Mouse (Mus musculus): ENCODE data around the gene Gm7358.
"Not testable (repeated sequence)": the region's sequence is repeated elsewhere in the genome, so short reads cannot be mapped to it uniquely, and the experiment has no call there.

Gene Gm7358

DNA sequence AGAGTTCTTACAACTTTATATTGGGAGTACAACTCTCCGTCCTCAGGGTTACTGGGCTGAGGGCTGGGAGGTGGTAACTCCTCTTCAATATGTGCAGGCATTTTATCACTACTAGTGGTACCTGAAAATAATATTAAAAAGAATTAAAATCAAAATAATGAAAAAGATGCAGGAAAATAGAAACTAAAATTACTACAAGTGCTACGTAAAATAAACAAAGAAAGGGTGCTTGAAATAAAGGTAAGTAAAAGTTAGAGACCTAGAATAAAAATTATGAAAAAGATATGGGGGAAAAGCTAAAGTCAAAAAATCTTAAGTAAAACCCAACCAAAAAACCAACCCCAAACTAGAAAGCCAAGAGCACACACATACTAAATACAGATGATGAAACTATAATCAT is at the start of gene Gm7358:
Gene Gm7358, minus strand, starts transcription at position 101 of the 400 bp plus-strand sequence.
- DNase-seq (ENCODE audit: low spot score in 2 of 2): not testable (repeated sequence)

DNA sequence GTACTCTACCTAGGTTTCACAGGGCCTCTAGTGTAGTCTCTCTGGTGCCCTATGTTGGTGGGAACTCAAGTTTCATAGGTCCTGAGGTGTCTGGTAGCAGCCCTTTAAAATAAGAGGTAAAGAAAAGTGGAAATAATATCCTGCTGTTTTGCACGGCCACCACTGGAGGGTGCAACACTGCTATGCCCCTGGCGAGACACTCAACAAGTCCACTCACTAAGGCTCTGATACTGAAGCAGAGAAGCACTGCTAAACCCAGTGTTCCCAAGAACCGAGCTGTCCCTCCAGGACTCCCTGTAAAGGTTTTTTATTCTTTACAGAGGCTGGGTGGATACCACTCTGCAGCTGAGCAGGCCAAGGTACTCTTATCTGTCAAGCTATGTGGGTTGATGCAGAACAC is 43.7 kb upstream of the Gm7358 start:
- not testable (repeated sequence) for DNase-seq (ENCODE audit: low spot score in 2 of 2)

DNA sequence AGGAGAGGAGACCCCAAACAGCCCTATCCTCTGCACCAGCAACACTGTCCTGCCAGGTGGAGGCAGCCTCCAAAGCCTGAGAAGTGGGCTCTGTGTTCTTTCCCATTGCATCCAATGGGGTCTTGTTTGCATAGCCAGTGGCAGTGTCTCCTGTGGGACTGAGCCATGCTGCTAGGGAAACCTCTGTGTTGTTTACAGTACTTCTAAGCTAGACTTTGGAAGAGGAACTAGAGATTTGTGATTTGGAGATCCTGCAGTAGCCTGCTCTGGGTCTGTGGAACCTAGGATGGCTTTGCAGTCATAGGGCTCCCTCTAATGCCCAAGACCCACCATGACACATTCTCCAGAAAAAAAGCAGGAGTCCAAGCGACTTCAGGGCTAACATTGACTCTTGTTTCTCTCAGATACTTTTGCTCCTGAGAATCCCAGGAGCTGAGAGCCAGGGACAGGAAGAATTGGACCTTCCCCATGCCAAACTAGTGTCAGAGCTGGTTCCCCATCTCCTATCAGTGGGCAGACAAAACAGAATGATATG is 42.2 kb upstream of the Gm7358 start:
- DNase-seq (ENCODE audit: low spot score in 2 of 2): not testable (repeated sequence)

DNA sequence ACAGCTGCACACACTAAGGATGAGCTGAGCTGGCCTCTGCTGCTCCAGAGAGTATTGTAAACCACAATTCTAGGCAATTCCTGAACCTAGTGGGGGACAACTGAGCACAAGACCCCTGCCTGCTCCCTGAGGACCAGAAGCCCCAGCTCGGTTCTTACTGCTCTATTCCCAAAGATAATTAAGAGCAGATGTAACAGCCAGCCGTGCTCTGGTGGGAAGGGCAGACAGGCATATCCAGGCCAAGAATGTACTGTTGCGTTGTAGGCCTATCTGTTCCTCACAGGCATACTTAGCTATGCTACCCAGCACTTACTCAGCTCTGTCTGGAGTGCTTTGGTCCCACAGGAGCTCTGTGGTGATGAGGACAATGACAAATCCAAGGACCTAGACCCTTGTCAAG is 40.6 kb upstream of the Gm7358 start:
- DNase-seq (ENCODE audit: low spot score in 2 of 2): not testable (repeated sequence)

DNA sequence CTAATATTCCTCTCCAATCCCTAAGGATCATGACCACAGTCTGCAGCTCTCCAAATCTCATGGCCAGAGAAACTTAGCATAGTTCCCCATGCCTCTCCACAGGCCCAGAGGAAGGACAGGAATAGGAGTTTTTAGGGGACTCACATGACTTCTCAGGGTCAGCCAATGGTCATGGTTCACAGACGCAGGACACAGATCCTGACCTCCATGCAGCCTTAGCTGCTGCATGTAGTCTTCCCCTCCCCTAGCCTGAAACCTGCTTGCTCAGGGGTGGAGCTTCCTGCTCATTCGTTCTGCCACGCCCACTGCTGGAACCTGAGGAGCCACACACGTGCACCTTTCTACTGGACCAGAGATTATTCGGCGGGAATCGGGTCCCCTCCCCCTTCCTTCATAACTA is 34.8 kb upstream of the Gm7358 start:
- DNase-seq (ENCODE audit: low spot score in 2 of 2): not testable (repeated sequence)

DNA sequence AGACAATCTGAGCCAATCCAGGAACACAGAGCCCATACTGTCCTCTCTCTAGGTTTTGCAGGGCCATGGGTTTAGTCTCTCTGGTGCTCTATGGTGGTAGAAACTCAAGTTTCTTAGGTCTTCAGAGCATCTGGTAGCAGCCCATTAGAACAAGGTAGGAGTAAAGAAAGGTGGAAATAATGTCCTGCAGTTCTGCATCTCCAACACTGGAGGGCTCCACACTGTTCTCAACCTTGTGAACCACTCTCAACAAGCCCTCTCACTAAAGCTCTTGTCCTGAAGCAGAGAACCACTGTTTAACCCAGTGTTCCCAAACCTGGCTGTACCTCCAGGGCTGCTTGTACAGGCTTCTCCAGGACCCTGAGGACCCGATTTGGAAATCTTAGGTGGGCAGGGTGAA is 27.3 kb upstream of the Gm7358 start:
- not testable (repeated sequence) for DNase-seq (ENCODE audit: low spot score in 2 of 2)

DNA sequence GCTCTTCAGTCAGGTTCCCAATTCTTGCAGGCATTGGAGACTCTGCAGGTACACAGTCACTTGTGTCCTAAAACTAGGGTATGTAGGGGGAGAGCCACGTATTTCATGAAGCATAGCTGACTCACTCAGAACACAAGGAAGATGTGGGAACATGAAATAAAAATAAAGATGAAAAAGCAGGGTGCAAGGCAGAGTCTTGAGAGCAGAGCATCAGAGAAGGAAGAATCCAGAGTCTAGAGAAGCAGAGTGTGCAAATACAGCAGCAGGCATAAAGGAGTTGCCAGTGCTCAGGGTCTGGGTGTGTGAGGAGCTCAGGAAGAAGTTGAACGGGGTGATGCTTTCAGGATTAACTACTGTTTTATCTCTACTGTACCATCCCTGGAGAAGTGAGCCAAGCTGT is 17.5 kb downstream of the Gm7358 start:
- DNase-seq (ENCODE audit: low spot score in 2 of 2): not testable (repeated sequence)

DNA sequence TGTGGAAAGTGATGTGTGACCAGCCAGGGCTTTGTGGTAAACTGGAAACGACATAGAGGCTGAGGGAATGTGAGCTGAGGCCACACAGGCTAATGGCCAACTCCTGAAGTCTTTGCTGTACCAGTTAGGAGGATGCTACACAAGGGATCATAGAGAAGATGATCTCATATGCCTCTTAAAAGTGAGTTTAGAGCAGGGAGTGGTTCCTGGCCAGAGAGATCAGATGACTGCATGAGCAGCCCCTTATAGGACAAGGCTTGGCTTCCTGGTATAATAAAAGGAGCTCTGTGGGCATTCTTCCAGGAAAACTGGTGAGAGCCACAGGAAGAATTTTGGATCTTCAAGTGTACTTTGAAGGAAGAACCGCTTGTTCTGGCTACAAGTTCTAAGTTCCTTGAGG is 22.3 kb downstream of the Gm7358 start:
- DNase-seq (ENCODE audit: low spot score in 2 of 2): not testable (repeated sequence)

DNA sequence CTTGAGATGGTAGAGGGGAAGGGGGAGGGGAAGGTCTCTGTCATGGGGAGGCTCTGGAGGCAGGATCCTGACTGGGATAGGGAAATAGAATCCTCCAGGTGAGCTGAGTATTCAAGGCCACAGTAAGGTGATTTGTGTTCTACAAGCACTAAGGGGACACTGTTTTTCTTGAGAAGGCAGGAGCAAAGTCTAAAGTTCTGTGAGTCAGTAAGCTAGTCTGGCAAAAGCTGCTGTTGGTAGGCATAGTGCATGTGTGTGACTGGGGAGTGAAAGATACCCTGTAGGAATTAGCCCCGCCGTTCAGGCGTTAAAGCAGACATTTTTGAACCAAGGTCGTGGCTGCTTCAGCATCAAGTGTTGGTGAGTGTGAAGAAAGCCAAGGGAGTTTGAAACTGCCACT is 23.2 kb downstream of the Gm7358 start:
- DNase-seq (ENCODE audit: low spot score in 2 of 2): not testable (repeated sequence)

Data from spleen, postnatal 10 days (tissue).